Mouse (Mus musculus): Measurements from ENCODE around the gene Atn1.

Atn1 gene

DNA sequence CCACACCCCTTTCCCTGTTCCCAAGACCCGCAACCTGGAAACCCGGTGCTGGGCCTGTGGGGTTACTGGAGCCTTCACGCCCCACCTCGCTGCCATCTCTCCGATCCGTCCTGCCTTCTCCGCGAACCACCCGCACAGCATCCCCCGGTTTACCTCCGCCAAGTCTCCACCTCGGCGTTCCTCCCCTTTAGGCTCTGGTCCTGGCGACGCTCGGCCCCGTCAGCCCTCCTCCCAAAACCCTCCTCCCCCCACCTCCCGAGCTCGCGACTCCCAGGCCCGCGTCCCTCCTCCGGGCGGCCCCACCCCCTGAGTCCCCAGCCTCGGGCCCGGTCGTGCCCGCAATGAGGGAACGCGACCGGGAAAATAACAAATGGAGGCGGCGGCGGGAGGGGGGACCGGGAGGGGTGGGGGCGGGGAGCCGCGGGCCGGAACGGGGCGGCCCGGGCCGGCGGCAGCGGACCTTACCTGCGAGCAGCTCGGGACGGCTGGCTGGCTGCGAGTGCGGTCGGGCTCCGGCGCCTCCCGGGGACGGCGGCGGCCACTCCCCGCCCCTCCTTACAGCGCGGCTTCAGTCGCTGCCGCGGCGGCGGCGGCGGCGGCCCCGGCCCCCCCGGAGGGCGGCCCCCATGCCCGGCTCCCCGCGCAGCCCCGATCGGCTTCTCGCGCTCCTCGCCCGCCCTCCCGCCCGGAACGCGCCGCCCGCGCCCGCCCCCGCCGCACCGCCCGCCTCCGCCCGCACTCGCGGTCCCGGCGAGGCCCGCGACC lies at the start of gene Atn1, which contains the start of gene Gm45234:
Atn1 (minus strand) TSS at position 694 of the 765 bp plus-strand sequence.
Gm45234 (minus strand) TSS at position 191 of the 765 bp plus-strand sequence.
- no peak for TF ChIP-seq GATA4 (IDR thresholded peaks at IDR 0.05; ENCODE audit: insufficient replicate concordance, low read length)

DNA sequence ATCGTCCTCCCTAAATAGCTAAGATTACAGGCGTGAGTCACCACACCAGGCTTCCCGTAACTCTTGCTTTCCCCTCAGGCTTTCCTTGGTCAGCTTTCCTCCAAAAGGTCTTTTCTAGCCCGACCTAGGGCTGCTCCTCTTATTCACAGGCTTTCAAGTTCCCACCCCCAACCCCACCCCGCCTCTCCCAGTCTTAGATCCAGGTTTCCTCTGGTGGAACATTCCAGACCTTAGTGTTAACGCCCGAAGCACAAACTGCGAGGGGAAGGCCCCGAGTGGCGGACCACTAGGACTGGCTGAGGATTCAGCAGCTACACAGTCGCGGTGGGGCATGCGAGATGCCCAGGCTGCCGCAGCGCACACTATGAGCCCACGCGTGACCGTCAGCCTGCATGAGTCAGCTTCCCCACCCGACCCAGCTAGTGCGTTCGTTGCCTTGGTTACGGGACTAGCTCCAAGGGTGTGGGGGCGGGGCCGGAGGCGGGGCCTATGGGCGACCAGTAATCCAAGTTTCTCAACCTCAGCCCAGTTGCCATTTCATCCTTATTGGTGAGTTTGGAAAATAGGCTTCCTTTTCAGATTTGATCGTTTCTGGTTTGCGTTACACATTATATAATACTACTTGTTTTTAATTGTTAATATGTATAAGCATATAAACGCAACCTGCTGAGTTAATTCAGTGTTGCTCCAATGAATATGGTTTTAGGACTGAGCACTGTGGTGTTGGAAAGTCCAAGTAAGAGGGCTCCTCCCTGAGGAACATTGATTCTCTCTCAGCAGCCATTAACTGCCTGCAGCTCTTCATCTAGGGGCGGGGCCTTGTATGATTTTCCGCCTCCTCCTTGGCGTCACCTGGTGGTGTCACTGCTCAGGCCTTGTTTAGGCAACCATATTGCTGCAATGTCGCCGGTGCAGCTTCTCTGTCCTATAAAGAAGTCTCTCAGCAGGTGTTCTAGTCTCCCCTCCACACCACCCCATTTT lies 49.3 kb upstream of the Atn1 start:
- TF ChIP-seq GATA4 (IDR thresholded peaks at IDR 0.05; ENCODE audit: insufficient replicate concordance, low read length): no peak

DNA sequence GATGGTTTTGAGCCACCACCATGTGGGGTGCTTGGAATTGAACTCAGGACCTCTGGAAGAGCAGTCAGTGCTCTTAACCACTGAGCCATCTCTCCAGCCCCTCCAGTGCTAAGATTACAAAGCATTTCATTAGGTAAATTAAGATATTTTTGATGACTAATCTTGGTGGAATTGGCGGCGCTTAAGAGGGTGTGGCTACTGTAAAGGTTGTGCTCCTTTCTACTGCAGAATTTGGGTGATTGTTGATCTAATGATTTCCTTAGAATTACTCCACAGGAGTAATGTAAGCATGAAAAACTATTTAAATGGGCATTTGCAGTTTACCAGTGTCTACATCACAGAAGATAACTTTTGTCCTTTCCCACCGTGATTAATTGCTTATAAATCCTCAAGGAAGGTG lies 48.0 kb upstream of the Atn1 start:
- no peak for TF ChIP-seq GATA4 (IDR thresholded peaks at IDR 0.05; ENCODE audit: insufficient replicate concordance, low read length)

DNA sequence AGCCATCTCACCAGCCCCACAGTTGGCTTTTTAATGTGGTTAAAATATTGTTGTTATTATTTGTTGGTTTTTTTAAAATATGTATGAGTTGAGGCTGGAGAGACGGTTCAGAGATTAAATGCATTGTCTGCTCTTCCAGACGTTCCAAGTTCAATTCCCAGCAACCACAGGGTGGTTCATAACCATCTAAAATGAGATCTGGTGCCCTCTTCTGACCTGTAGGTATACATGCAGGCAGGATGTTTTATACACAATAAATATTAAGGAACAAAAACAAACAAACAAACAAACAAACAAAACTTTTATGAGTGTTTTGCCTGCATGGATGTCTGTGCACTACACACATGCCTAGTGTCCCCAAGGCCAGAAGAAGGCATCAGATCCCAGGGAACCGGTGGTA lies 46.7 kb upstream of the Atn1 start:
- TF ChIP-seq GATA4 (IDR thresholded peaks at IDR 0.05; ENCODE audit: insufficient replicate concordance, low read length): no peak

DNA sequence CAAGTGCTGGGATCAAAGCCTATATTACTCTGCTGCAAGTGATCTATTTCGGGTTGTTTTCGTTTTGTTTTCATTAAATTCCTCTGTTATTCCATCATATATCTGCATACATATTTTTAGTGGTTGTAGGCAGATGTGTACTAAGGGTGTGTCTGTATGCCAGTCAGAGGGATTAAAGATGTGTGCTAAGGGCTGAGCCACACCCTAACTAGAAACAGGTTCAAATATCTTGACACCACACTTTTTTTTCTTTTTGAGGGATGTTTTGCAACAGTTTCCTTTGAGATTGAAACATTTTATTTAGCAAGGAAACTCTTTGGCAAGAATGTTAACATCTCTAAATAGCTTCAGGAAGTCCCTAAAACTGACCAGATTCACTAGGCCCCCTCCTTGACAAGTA lies 39.9 kb upstream of the Atn1 start:
- no peak for TF ChIP-seq GATA4 (IDR thresholded peaks at IDR 0.05; ENCODE audit: insufficient replicate concordance, low read length)

DNA sequence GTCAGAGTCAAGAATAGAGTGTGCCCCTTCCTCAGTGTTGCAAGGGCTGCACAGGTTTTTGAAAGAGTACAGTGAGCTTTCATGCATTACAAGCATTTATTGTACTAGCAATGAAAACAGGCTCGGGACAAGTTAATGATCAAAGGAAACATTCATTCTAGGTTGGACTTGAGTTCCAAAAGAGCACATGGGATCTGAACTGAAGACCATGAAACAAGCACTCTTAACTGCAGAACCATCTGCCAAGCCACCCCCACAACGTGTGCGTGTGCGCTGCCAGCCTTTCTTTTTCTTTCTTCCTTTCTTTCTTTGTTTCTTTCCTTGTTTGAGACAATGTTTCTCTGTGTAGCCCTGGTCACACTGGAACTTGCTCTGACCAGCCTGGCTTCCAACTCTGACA lies 39.5 kb upstream of the Atn1 start:
- TF ChIP-seq GATA4 (IDR thresholded peaks at IDR 0.05; ENCODE audit: insufficient replicate concordance, low read length): no peak

DNA sequence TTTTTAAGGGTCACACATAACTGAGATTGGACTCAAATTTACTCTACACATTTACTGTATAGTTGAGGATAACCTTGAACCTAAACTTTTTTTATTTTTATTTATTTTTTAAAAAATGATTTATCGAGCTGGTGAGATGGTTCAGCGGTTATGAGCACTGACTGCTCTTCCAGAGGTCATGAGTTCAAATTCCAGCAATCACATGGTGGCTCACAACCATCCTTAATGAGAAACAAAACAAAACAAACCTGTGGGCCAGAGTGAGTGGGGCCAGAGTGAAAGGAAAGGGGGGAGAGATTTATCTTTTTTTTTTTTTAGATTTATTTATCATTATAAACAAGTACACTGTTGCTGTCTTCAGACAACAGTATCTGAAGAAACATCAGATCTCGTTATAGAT lies 35.6 kb upstream of the Atn1 start:
- TF ChIP-seq GATA4 (IDR thresholded peaks at IDR 0.05; ENCODE audit: insufficient replicate concordance, low read length): no peak

DNA sequence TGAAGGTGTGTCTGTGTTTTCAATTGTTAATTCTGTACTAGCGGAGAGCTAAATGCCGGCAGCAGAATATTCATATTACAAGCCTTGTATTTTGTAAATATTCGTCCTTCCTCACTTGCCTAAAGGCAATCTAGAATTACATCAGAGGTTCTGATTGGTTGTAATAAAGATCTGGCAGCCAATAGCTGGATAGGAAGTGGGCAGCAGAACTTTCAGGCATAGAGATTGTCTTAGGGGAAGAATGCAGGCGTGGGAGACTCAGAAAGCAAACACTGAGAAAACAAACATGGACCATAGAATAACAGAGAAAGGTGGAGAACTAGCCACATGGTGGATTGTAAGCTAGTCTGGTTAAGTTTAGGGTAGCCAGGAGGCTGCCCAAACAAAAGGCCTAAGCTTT lies 33.8 kb upstream of the Atn1 start:
- TF ChIP-seq GATA4 (IDR thresholded peaks at IDR 0.05; ENCODE audit: insufficient replicate concordance, low read length): no peak

DNA sequence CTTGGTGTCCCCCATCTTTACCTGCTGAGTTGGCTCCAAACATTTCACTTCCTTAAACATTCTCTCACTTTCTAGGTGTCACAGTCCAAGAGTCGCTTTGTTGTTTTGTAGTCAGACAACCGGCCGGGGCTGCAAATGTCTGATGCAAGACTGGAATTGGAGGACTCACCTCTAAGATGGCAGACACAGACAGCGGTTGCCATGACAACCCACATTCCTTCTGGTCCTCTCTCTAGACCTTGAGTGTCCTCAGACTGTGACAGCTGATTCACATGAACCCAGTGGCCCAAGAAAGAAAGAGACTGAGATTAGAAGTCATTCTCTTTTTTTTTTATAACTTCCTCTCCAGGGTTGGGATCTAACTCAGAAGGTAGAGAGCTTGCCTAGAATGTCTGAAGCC lies 33.2 kb upstream of the Atn1 start:
- no peak for TF ChIP-seq GATA4 (IDR thresholded peaks at IDR 0.05; ENCODE audit: insufficient replicate concordance, low read length)

DNA sequence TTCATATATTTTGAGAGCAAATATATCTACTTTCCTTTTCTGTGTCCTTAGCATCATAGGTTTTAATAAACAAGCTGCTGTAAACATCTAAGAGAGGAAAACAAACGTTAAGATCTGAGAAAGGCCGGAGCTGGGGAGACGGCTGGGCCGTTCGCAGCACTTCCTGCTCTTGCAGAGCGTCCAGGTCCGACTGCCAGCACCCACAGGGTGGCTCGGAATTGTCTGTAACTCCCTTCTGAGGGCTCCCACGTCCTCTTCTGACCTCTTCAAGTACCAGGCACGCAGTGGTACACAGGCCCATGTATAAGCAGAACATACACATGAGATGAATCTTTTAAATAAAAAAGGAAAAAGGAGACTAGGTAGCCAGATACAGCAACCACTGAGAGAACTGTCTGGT lies 31.4 kb upstream of the Atn1 start:
- TF ChIP-seq GATA4 (IDR thresholded peaks at IDR 0.05; ENCODE audit: insufficient replicate concordance, low read length): no peak

DNA sequence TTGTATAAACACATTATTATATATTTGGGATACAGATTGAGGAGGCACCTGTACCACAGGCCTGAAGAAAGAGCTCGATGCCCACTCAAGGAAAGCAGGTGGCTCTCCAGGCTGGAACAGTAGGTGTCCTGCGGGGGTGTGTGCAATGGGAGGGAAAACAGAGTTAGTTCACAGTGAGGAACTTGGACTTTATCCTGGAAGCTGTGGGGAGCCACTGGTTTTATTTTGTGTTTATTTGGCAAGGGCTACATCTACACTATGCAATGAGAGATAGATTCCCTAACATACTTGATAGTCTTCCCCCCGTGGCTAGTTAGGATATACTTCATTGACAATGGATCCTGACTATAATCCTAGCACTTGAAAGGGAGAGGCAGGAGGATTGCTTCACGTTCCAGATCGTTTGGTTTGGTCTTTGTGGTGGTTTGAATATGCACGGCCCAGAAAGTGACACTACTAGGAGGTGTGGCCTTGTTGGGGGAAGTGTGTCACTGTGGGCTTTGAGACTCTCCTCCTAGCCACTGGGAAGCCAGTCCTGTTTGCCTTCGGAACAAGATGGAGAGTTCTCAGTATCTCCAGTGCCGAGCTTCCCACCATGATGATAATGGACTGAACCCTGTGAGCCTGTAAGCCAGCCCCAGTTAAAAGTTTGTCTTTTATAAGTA lies 30.6 kb upstream of the Atn1 start:
- TF ChIP-seq GATA4 (IDR thresholded peaks at IDR 0.05; ENCODE audit: insufficient replicate concordance, low read length): no peak

DNA sequence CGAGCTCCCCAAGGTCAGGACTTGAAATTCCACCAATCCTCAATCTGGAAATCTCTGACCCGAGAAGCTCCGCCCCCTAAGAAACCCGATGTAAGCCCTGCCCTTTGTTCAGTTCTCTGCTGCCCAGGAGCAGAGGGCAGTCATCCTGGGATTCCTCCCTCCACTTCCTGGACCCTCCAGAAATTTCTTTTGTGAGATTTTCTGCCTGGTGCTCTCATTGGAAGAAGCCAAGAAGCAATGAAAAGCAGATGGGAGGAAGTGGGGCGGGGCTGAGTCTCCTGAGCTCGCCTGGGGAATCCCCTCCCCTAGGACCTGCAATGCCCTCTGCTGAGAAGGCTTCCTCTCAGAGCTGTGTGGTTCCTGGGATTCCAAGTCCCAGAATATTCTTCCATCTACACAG lies 26.1 kb upstream of the Atn1 start:
- no peak for TF ChIP-seq GATA4 (IDR thresholded peaks at IDR 0.05; ENCODE audit: insufficient replicate concordance, low read length)

DNA sequence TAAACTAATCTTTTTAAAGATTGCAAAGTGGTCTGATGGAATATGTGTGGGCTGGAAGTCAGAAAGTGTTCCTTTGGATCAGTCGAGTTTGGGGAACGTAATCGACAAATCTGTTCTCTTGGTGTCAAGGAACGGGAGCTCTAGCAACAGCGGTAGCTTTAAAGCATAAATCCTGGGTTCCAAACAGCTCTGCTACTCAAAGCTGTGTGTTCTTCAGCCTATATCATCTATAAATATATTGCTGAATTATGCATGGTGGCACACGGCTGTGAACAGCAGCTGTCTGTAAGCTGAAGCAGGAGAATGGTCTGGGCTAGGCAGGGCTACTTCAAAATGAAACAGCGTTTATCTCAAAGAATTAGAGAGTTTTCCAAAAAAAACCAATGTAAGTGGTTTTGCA lies 24.6 kb upstream of the Atn1 start:
- TF ChIP-seq GATA4 (IDR thresholded peaks at IDR 0.05; ENCODE audit: insufficient replicate concordance, low read length): no peak

DNA sequence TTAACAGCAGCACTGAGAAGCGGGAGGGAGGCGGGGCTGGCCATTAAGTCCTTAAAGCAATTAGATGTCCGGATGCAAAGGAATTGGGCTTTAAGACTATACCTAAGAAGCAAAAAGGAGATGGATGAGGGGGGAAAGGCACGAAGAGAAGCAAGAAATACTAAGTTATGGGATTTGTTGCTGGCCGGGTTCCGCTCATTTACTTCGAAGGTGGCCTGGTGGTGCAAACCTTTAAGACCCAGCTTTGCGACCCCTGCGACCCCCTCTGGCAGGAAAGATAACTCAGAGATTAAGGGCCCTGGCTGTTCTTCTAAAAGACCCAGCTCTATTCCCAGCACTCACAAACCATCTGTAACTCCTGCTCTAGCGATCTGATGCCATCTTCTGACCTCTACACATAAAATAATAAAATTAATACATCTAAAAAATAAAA lies 23.7 kb upstream of the Atn1 start:
- no peak for TF ChIP-seq GATA4 (IDR thresholded peaks at IDR 0.05; ENCODE audit: insufficient replicate concordance, low read length)

DNA sequence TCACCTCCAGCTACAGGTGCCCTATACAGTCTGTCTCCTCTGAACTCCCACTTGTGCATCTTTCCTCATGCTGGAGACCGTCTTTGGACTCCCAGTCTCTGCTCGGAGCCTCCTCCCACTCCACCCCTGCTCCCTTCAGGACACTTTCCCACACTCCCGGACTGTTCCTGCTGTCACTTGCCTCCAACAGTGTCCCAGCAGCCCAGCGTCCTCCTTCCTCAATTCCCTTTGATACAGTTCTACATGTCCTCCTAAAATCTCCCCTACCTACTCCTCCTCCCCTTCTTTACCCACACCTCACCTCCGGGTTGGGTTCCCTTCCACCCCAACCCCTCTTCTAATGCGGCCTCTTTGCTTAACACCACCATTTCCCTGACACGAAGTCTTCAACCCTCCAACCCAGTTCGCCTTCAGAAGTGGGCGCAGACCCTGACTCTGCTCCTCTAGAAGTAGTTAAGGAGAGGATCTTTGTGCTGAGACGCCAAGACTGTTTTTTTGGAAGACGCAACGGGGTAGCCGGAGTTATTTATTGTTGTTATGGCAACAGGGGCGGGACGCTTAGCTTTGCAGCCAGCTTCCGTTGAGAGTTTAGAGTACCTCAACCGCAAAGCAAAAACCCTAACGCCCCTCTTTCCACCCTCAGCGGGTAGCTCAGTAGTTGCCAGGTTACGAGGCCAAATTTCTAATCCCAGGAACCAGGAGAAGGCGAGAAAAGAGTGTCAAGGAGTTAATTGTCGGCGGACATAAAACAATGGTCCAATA lies 23.1 kb upstream of the Atn1 start, which contains the start of gene Lrrc23:
Lrrc23 (minus strand) TSS at position 506 of the 762 bp plus-strand sequence.
- no peak for TF ChIP-seq GATA4 (IDR thresholded peaks at IDR 0.05; ENCODE audit: insufficient replicate concordance, low read length)
